Mouse (Mus musculus): Measurements from ENCODE around the gene Mmp10. TPM values are rescaled to one million over a fixed set of nuclear protein-coding genes. Genes with fewer than 3 reads are reported as not detected.

Mmp10 gene
- total and polyA plus RNA-seq, 3 experiments = not detected

- Histone ChIP-seq H3K9me3 (replicated peaks; ENCODE audit: insufficient read depth, low read length) (no peaks in the 10 kb centered on the region), H3K36me3 (ENCODE audit: control insufficient read depth in 1 of 2, insufficient read depth in 2 of 2, low read length in 2 of 2) (no peaks in the 10 kb centered on the region), H3K4me1 (ENCODE audit: control insufficient read depth in 1 of 2, insufficient read depth in 2 of 2, low read length in 2 of 2) (no peaks in the 10 kb centered on the region), H3K27ac (ENCODE audit: control insufficient read depth, low read depth, low read length) (no peak within 1 kb of the TSS), H3K4me3 (ENCODE audit: control insufficient read depth in 1 of 2, insufficient read depth in 1 of 2, low read depth in 2 of 2, low read length in 2 of 2) (no peak within 1 kb of the TSS), H3K27me3 (ENCODE audit: control insufficient read depth in 1 of 2, insufficient read depth in 2 of 2, low read length in 2 of 2) (peaks cover 0 to 3% of the 10 kb centered on the region in 2 experiments; a peak in 2 of 4 replicates), H3K79me2 (ENCODE audit: control insufficient read depth, insufficient read depth, low read length, poor library complexity) (no peaks in the 10 kb centered on the region), H3K9ac (ENCODE audit: control insufficient read depth, low read depth, low read length, poor library complexity, severe bottlenecking) (no peak within 1 kb of the TSS)
- DNase-seq (ENCODE audit: low read depth, low spot score) = no peak
- TF ChIP-seq CTCF (IDR thresholded peaks at IDR 0.05 in 2 of 3, conservative IDR thresholded peaks at IDR 0.05 in 1 of 3; ENCODE audit: control insufficient read depth in 1 of 3, insufficient read depth in 1 of 3, low read depth in 2 of 3, low read length in 3 of 3, poor library complexity in 1 of 3, severe bottlenecking in 1 of 3) (no peak), HCFC1 (IDR thresholded peaks at IDR 0.05; ENCODE audit: low read depth, low read length) (no peak), MYC (IDR thresholded peaks at IDR 0.05; ENCODE audit: low read depth, low read length) (no peak), TBP (IDR thresholded peaks at IDR 0.05; ENCODE audit: low read depth, low read length) (no peak), ZKSCAN1 (IDR thresholded peaks at IDR 0.05; ENCODE audit: low read depth, low read length) (no peak), POLR2AphosphoS5 (IDR thresholded peaks at IDR 0.05; ENCODE audit: borderline replicate concordance, low read depth, low read length) (no peak), CHD1 (IDR thresholded peaks at IDR 0.05; ENCODE audit: low read depth, low read length) (no peak), GATA1 (IDR thresholded peaks at IDR 0.05; ENCODE audit: low read depth, low read length) (no peak), MYB (IDR thresholded peaks at IDR 0.05; ENCODE audit: low read depth, low read length) (no peak), GABPA (IDR thresholded peaks at IDR 0.05; ENCODE audit: low read depth, low read length) (no peak), SIN3A (IDR thresholded peaks at IDR 0.05; ENCODE audit: low read length) (no peak)
Measured at GRCm38 (mm10) chr9:7558221-7559017, 56.3 kb downstream of the Mmp10 start, which contains the start of gene Mmp8. Gene Mmp8, plus strand, starts transcription at chr9:7558456.

Other genes starting within 250 kb of the Mmp10 start
- not detected in 2 replicates for gene Mmp13, start 229.8 kb upstream of the Mmp10 start, total RNA-seq (2012; rRNA removed)
- gene Mmp13, start 229.8 kb upstream of the Mmp10 start, polyA plus RNA-seq (2012; ENCODE audit: insufficient read depth in 1 of 2, insufficient read length in 2 of 2, low read depth in 1 of 2, low replicate concordance in 2 of 2, missing spikeins in 1 of 2) = not detected
- gene Mmp12, start 158.0 kb upstream of the Mmp10 start, total RNA-seq (2012; rRNA removed) = not detected in 2 replicates
- not detected for gene Mmp12, start 158.0 kb upstream of the Mmp10 start, polyA plus RNA-seq (2012; ENCODE audit: insufficient read depth in 1 of 2, insufficient read length in 2 of 2, low read depth in 1 of 2, low replicate concordance in 2 of 2, missing spikeins in 1 of 2)
- gene Mmp1b, start 114.3 kb upstream of the Mmp10 start, total RNA-seq (2012; rRNA removed) = not detected in 2 replicates
- not detected for gene Mmp1b, start 114.3 kb upstream of the Mmp10 start, polyA plus RNA-seq (2012; ENCODE audit: insufficient read depth in 1 of 2, insufficient read length in 2 of 2, low read depth in 1 of 2, low replicate concordance in 2 of 2, missing spikeins in 1 of 2)
- gene Mmp3, start 56.5 kb upstream of the Mmp10 start, total RNA-seq (2012; rRNA removed) = not detected in 2 replicates
- not detected for gene Mmp3, start 56.5 kb upstream of the Mmp10 start, polyA plus RNA-seq (2012; ENCODE audit: insufficient read depth in 1 of 2, insufficient read length in 2 of 2, low read depth in 1 of 2, low replicate concordance in 2 of 2, missing spikeins in 1 of 2)
- gene Mmp8, start 56.1 kb downstream of the Mmp10 start, total RNA-seq (2012; rRNA removed) = not detected in 2 replicates
- gene Mmp8, start 56.1 kb downstream of the Mmp10 start, polyA plus RNA-seq (2012; ENCODE audit: insufficient read depth in 1 of 2, insufficient read length in 2 of 2, low read depth in 1 of 2, low replicate concordance in 2 of 2, missing spikeins in 1 of 2) = not detected
- gene Mmp27, start 69.0 kb downstream of the Mmp10 start, total RNA-seq (2012; rRNA removed) = 0.27 TPM in 1 of 2 replicates, not detected in the other
- not detected for gene Mmp27, start 69.0 kb downstream of the Mmp10 start, polyA plus RNA-seq (2012; ENCODE audit: insufficient read depth in 1 of 2, insufficient read length in 2 of 2, low read depth in 1 of 2, low replicate concordance in 2 of 2, missing spikeins in 1 of 2)
- gene Mmp20, start 125.9 kb downstream of the Mmp10 start, total RNA-seq (2012; rRNA removed) = not detected in 2 replicates
- gene Mmp20, start 125.9 kb downstream of the Mmp10 start, polyA plus RNA-seq (2012; ENCODE audit: insufficient read depth in 1 of 2, insufficient read length in 2 of 2, low read depth in 1 of 2, low replicate concordance in 2 of 2, missing spikeins in 1 of 2) = not detected
- gene Mmp7, start 189.7 kb downstream of the Mmp10 start, total RNA-seq (2012; rRNA removed) = not detected in 2 replicates
- gene Mmp7, start 189.7 kb downstream of the Mmp10 start, polyA plus RNA-seq (2012; ENCODE audit: insufficient read depth in 1 of 2, insufficient read length in 2 of 2, low read depth in 1 of 2, low replicate concordance in 2 of 2, missing spikeins in 1 of 2) = not detected